Mouse (Mus musculus) liver, adult 2 months (tissue): Measurements from ENCODE around the gene Slc32a1.

Experiments
- CTCF ChIP-seq: fragments of 200-500 bp; IDR thresholded peaks from 2 replicates; pipeline ENCODE4 v1.5.1; 2011; ENCODE audit warnings: low read depth, low read length, control low read depth
- POLR2A ChIP-seq: fragments of 200-500 bp; IDR thresholded peaks from 2 replicates; pipeline ENCODE4 v1.6.1; 2011; ENCODE audit warnings: low read length, control low read depth; ENCODE audit not compliant: insufficient read depth; ENCODE audit errors: extremely low read depth

GRCm38 (mm10) chr2:158616790-158617189, 6.2 kb downstream of the Slc32a1 start:
- TF ChIP-seq POLR2A (no peak), CTCF (no peak)
